Mouse (Mus musculus): ENCODE measurements around the gene Pex11a. TPM values are rescaled to one million over a fixed set of nuclear protein-coding genes. Genes with fewer than 3 reads are reported as not detected.

Gene Pex11a
- total RNA-seq, 1 experiment: 4.3 TPM

DNA sequence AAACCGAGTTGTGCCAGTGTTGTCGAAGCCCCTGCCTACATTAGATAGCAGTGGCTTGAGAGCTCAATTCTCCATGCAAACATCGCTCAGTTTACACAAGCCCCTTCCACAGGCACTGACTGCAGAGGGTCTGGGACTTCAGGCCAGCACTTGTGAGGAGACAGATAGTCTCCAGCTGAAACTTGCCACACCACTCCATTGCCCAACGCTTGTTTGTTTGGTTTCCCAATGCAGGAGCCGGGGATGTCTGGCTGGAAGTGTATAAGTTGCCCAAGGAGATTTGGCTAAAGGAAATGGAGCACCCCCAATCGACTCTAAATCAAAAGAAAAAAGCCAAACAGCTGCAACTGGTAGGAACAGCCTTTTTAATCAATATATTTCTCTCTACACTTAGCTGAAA lies 15.2 kb upstream of the Pex11a start:
- in situ Hi-C loops (cut with MboI; ENCODE audit: low sequenced_read_pairs in 2 of 2, unreplicated experiment in 2 of 2): no loop called here
- Histone ChIP-seq H3K9me3 (ENCODE audit: control insufficient read depth, insufficient read depth, low read depth, low read length) (no peaks in the 10 kb centered on the region), H3K4me1 (ENCODE audit: control insufficient read depth in 2 of 2, insufficient read depth in 2 of 2, low read length in 2 of 2, poor library complexity in 1 of 2) (no peaks in the 10 kb centered on the region), H3K36me3 (ENCODE audit: control insufficient read depth, insufficient read depth, low read length, poor library complexity, severe bottlenecking) (no peaks in the 10 kb centered on the region), H3K9ac (ENCODE audit: insufficient read depth, low read depth, low read length, poor library complexity, severe bottlenecking) (no peak overlapping the region), H3K27ac (ENCODE audit: insufficient read depth, low read depth, low read length, poor library complexity, severe bottlenecking) (no peak overlapping the region), H3K4me3 (ENCODE audit: insufficient read depth in 1 of 2, low read depth in 1 of 2, low read length in 2 of 2, poor library complexity in 1 of 2, severe bottlenecking in 1 of 2) (no peak overlapping the region)
- no peak for DNase-seq (ENCODE audit: low read depth, low spot score)
- TF ChIP-seq HCFC1 (IDR thresholded peaks at IDR 0.05; ENCODE audit: borderline replicate concordance, insufficient read depth, low read length): no peak
- TF ChIP-seq ZNF384 (IDR thresholded peaks at IDR 0.05; ENCODE audit: low read depth, low read length): no peak
- TF ChIP-seq CHD2 (IDR thresholded peaks at IDR 0.05; ENCODE audit: low read depth, low read length): no peak
- no peak for TF ChIP-seq MAFK (IDR thresholded peaks at IDR 0.05; ENCODE audit: insufficient read depth, low read depth, low read length)
- TF ChIP-seq ZC3H11A (IDR thresholded peaks at IDR 0.05; ENCODE audit: borderline replicate concordance, low read depth, low read length): no peak

- no peak overlapping the region for H3K4me3 ChIP-seq (ENCODE audit: insufficient read depth in 1 of 2, low read depth in 1 of 2, low read length in 2 of 2, poor library complexity in 1 of 2, severe bottlenecking in 1 of 2)
Observed at GRCm38 (mm10) chr7:79756334-79756733, 13.4 kb upstream of the Pex11a start.

DNA sequence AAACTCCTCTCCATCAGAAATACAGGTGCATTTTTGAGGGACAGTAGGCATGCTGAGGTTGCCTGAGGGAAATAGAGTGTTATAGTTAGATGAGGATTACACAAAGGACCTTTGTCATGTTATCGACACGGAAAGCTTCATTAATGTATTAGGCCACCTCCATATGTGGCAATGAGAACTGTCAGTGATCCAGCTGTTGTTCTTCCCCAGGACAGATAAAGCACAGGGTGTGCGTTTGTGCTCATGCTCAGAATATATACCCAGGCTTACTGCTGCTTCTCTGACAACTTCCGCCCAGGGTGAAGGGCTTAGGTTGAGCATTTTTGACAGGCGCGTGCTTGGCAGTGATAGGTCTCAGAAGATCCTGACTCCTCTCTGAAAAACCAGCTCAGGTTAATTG lies 6.6 kb upstream of the Pex11a start:
- H3K27ac ChIP-seq (ENCODE audit: insufficient read depth, low read depth, low read length, poor library complexity, severe bottlenecking): no peak overlapping the region
- H3K4me3 ChIP-seq (ENCODE audit: insufficient read depth in 1 of 2, low read depth in 1 of 2, low read length in 2 of 2, poor library complexity in 1 of 2, severe bottlenecking in 1 of 2): no peak overlapping the region
- in situ Hi-C loops (cut with MboI; ENCODE audit: low sequenced_read_pairs in 2 of 2, unreplicated experiment in 2 of 2): no loop called here
- no peaks in the 10 kb centered on the region for H3K36me3 ChIP-seq (ENCODE audit: control insufficient read depth, insufficient read depth, low read length, poor library complexity, severe bottlenecking)
- TF ChIP-seq CHD2 (IDR thresholded peaks at IDR 0.05; ENCODE audit: low read depth, low read length) (no peak), ZNF384 (IDR thresholded peaks at IDR 0.05; ENCODE audit: low read depth, low read length) (no peak), ZC3H11A (IDR thresholded peaks at IDR 0.05; ENCODE audit: borderline replicate concordance, low read depth, low read length) (no peak), HCFC1 (IDR thresholded peaks at IDR 0.05; ENCODE audit: borderline replicate concordance, insufficient read depth, low read length) (no peak), MAFK (IDR thresholded peaks at IDR 0.05; ENCODE audit: insufficient read depth, low read depth, low read length) (no peak)
- no peaks in the 10 kb centered on the region for H3K4me1 ChIP-seq (ENCODE audit: control insufficient read depth in 2 of 2, insufficient read depth in 2 of 2, low read length in 2 of 2, poor library complexity in 1 of 2)
- no peak for DNase-seq (ENCODE audit: low read depth, low spot score)
- no peak overlapping the region for H3K9ac ChIP-seq (ENCODE audit: insufficient read depth, low read depth, low read length, poor library complexity, severe bottlenecking)
- H3K9me3 ChIP-seq (ENCODE audit: control insufficient read depth, insufficient read depth, low read depth, low read length): no peaks in the 10 kb centered on the region

More at GRCm38 (mm10) chr7:79756334-79756733, 13.4 kb upstream of the Pex11a start:
- in situ Hi-C loops (cut with MboI; ENCODE audit: low sequenced_read_pairs in 2 of 2, unreplicated experiment in 2 of 2): no loop called here
- no peaks in the 10 kb centered on the region for H3K4me1 ChIP-seq (ENCODE audit: control insufficient read depth in 2 of 2, insufficient read depth in 2 of 2, low read length in 2 of 2, poor library complexity in 1 of 2)
- no peak overlapping the region for H3K9ac ChIP-seq (ENCODE audit: insufficient read depth, low read depth, low read length, poor library complexity, severe bottlenecking)
- DNase-seq (ENCODE audit: low read depth, low spot score): no peak
- no peak overlapping the region for H3K27ac ChIP-seq (ENCODE audit: insufficient read depth, low read depth, low read length, poor library complexity, severe bottlenecking)
- TF ChIP-seq ZC3H11A (IDR thresholded peaks at IDR 0.05; ENCODE audit: borderline replicate concordance, low read depth, low read length) (no peak), MAFK (IDR thresholded peaks at IDR 0.05; ENCODE audit: insufficient read depth, low read depth, low read length) (no peak), CHD2 (IDR thresholded peaks at IDR 0.05; ENCODE audit: low read depth, low read length) (no peak), HCFC1 (IDR thresholded peaks at IDR 0.05; ENCODE audit: borderline replicate concordance, insufficient read depth, low read length) (no peak), ZNF384 (IDR thresholded peaks at IDR 0.05; ENCODE audit: low read depth, low read length) (no peak)
- no peaks in the 10 kb centered on the region for H3K9me3 ChIP-seq (ENCODE audit: control insufficient read depth, insufficient read depth, low read depth, low read length)
- H3K36me3 ChIP-seq (ENCODE audit: control insufficient read depth, insufficient read depth, low read length, poor library complexity, severe bottlenecking): no peaks in the 10 kb centered on the region

DNA sequence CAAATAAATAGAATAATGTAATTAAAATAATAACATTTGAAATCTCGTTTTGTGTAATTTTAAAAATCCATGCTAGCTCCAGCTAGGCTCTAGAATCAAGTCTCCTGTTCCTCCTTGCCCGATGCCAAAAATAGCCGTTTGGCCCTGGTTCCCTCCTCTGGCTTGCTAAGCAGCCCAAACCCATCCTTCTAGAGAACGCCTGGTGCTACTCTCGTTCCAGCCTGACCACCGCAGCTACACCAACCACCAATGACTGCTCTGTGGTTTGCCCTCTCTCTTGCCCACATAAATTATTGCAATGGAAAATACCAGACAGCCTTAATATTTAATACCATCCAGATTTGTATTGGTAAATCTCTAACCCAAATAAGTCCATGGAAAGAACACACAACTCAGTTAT lies 4.7 kb upstream of the Pex11a start:
- no peaks in the 10 kb centered on the region for H3K9me3 ChIP-seq (ENCODE audit: control insufficient read depth, insufficient read depth, low read depth, low read length)
- no peak for DNase-seq (ENCODE audit: low read depth, low spot score)
- H3K4me3 ChIP-seq (ENCODE audit: insufficient read depth in 1 of 2, low read depth in 1 of 2, low read length in 2 of 2, poor library complexity in 1 of 2, severe bottlenecking in 1 of 2): no peak overlapping the region
- no peaks in the 10 kb centered on the region for H3K4me1 ChIP-seq (ENCODE audit: control insufficient read depth in 2 of 2, insufficient read depth in 2 of 2, low read length in 2 of 2, poor library complexity in 1 of 2)
- H3K27ac ChIP-seq (ENCODE audit: insufficient read depth, low read depth, low read length, poor library complexity, severe bottlenecking): no peak overlapping the region
- TF ChIP-seq ZNF384 (IDR thresholded peaks at IDR 0.05; ENCODE audit: low read depth, low read length): no peak
- no peak for TF ChIP-seq CHD2 (IDR thresholded peaks at IDR 0.05; ENCODE audit: low read depth, low read length)
- TF ChIP-seq ZC3H11A (IDR thresholded peaks at IDR 0.05; ENCODE audit: borderline replicate concordance, low read depth, low read length): no peak
- no peak for TF ChIP-seq HCFC1 (IDR thresholded peaks at IDR 0.05; ENCODE audit: borderline replicate concordance, insufficient read depth, low read length)
- TF ChIP-seq MAFK (IDR thresholded peaks at IDR 0.05; ENCODE audit: insufficient read depth, low read depth, low read length): no peak
- H3K9ac ChIP-seq (ENCODE audit: insufficient read depth, low read depth, low read length, poor library complexity, severe bottlenecking): no peak overlapping the region
- H3K36me3 ChIP-seq (ENCODE audit: control insufficient read depth, insufficient read depth, low read length, poor library complexity, severe bottlenecking): no peaks in the 10 kb centered on the region
- in situ Hi-C loops (cut with MboI; ENCODE audit: low sequenced_read_pairs in 2 of 2, unreplicated experiment in 2 of 2): no loop called here

- DNase-seq (ENCODE audit: low read depth, low spot score): no peak
- H3K4me1 ChIP-seq (ENCODE audit: control insufficient read depth in 2 of 2, insufficient read depth in 2 of 2, low read length in 2 of 2, poor library complexity in 1 of 2): no peaks in the 10 kb centered on the region
- TF ChIP-seq CHD2 (IDR thresholded peaks at IDR 0.05; ENCODE audit: low read depth, low read length) (no peak), HCFC1 (IDR thresholded peaks at IDR 0.05; ENCODE audit: borderline replicate concordance, insufficient read depth, low read length) (no peak), ZNF384 (IDR thresholded peaks at IDR 0.05; ENCODE audit: low read depth, low read length) (no peak), ZC3H11A (IDR thresholded peaks at IDR 0.05; ENCODE audit: borderline replicate concordance, low read depth, low read length) (no peak)
- H3K27ac ChIP-seq (ENCODE audit: insufficient read depth, low read depth, low read length, poor library complexity, severe bottlenecking): no peak overlapping the region
- in situ Hi-C loops (cut with MboI; ENCODE audit: low sequenced_read_pairs in 2 of 2, unreplicated experiment in 2 of 2): no loop called here
- H3K4me3 ChIP-seq (ENCODE audit: insufficient read depth in 1 of 2, low read depth in 1 of 2, low read length in 2 of 2, poor library complexity in 1 of 2, severe bottlenecking in 1 of 2): no peak overlapping the region
- H3K9ac ChIP-seq (ENCODE audit: insufficient read depth, low read depth, low read length, poor library complexity, severe bottlenecking): no peak overlapping the region
- no peaks in the 10 kb centered on the region for H3K9me3 ChIP-seq (ENCODE audit: control insufficient read depth, insufficient read depth, low read depth, low read length)
- no peaks in the 10 kb centered on the region for H3K36me3 ChIP-seq (ENCODE audit: control insufficient read depth, insufficient read depth, low read length, poor library complexity, severe bottlenecking)
Observed at GRCm38 (mm10) chr7:79744585-79744984, 1.7 kb upstream of the Pex11a start.

Data from ES-E14 (cell line).